Mouse (Mus musculus): ENCODE results near the gene Rgp1.
A peak's percentile ranks its signal among the peaks of the same experiment; 100 is the strongest.

The Rgp1 gene

GRCm38 (mm10) chr4:43561997-43562768, 16.3 kb upstream of the Rgp1 start, which contains the start of the genes Creb3 and Tln1:
Gene Creb3 (plus strand): TSS chr4:43562332.
Gene Tln1 (minus strand): TSS chr4:43562691.
- peak; percentile 95 for DNase-seq (ENCODE audit: low read depth)

GRCm38 (mm10) chr4:43562769-43563600, 15.5 kb upstream of the Rgp1 start:
- no peak for DNase-seq (ENCODE audit: low read depth)

DNA sequence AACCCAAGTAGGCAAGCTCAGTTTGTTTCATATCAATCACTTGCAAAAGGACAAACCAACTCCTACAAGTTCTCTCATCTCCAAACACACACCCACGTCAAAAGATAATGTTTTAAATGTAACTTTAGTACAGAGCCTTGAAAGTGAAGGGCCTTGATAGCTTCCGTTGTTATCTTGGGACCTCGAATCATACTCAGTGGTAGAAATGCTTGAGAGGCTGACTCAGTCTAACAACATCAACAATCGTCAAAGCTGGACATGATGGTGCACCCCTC, 15.0 kb upstream of the Rgp1 start:
- no peak for DNase-seq (ENCODE audit: low read depth)

GRCm38 (mm10) chr4:43564231-43564630, 14.3 kb upstream of the Rgp1 start:
- no peak for DNase-seq (ENCODE audit: low read depth)

- no peak for DNase-seq (ENCODE audit: low read depth)
Observed at GRCm38 (mm10) chr4:43567140-43567539, 11.4 kb upstream of the Rgp1 start.

- no peak for DNase-seq (ENCODE audit: low read depth)
Observed at GRCm38 (mm10) chr4:43571395-43572045, 7.0 kb upstream of the Rgp1 start.

DNA sequence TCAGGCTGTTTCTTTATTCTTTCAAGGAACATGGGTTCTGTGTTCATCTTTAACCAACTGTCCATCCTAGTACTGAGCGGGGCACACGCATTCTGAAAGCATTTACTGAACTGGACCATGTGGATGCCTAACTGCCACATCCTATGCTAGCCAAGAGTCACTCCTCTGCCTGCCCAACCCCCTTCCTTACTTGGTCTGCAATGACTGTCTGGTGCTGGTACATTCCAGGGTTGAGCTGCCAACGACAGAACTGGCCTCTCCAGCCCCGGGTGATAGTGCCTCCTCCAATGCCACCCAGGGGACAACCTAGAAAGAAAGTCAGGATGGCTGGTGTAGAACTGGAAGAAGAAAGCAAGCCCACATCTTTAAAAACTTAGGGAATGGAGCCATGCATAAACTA, 5.0 kb upstream of the Rgp1 start:
- DNase-seq (ENCODE audit: low read depth): no peak

DNA sequence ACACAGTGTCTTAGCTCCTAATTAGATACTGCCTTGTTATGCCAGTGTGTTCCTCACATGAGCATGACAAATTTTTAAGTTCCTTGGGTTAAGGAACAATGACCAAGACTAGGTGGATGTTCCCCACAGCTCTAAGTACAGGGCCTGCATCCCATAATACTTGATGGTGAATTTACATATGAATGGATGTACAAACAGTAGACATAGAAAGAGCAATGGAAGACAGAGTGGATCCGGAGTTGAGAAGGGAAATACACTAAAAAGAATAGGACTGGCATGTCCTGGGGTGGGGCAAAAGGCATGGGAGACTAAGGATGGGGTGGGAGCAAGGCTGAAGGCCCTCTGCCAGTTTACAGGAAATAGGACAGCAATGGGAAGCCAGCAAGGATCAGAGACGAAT, 3.2 kb upstream of the Rgp1 start:
- DNase-seq (ENCODE audit: low read depth): no peak

DNA sequence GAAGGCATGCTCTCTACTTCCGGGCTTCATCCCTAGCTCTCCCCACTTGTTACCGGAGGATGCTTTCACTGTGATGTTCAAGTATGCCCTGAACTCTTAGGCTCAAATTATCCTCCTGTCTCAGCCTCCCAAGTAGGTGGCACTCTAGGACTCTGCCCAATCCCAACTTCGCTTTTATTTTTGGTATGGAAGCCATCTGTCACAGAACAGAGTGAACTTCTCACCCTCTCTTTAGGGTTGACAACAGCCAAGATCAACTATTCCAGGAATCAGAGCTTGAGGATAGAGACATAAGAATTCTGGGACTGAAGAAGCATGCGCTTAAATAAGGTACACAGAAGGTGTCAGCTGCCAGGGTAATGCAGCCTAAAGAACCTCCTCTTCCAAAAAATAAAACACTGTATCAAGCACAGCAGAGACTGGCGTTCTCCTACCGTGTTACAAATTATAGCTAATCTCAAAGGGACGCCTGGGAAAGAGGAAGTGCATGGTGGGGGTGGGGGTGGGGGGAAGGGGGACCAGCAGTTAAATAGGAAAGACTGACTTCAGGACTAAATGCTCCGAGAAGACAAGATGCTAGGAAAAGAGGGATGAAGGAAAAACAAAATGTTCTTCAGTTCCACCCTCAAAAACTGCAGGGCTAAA, 1.2 kb upstream of the Rgp1 start:
- no peak for DNase-seq (ENCODE audit: low read depth)

GRCm38 (mm10) chr4:43579256-43579655, 741 bp downstream of the Rgp1 start:
- no peak for DNase-seq (ENCODE audit: low read depth)

DNA sequence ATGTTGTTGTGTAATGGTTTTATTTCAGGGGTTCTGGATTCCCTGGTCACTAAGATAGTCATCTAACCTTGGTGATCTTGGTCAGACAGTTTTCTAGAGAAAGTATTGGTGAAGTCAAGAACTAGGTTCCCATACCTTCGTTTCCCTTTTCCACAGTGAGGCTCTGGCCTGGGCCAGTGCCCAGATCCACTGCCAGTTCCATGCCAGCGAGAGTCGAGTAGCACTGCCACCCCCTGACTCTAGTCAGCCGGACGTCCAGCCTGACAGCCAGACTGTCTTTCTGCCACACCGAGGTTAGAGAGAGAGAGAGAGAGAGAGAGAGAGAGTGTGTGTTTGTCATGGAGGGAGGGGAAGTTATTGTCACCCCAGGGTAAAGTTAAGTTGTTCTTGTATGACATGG, 1.2 kb downstream of the Rgp1 start:
- no peak for DNase-seq (ENCODE audit: low read depth)

DNA sequence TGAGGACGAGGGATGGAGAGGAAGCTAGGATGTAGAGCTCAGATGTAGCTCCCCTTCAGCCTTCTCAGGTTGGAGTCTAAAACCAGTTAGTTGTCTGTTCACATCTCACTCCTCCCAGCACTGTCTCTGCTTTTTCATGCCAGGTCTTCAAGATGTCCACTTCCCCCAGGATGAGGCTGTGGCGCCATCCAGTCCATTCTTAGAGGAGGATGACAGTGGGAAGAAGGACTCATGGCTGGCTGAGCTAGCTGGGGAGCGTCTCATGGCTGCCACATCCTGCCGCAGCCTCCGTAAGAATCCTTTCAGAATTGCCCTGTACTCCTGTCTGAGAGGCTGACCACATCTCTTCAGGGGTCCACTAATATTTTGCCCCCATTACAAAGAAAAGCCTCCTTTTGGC, 2.2 kb downstream of the Rgp1 start:
- DNase-seq (ENCODE audit: low read depth): no peak

DNA sequence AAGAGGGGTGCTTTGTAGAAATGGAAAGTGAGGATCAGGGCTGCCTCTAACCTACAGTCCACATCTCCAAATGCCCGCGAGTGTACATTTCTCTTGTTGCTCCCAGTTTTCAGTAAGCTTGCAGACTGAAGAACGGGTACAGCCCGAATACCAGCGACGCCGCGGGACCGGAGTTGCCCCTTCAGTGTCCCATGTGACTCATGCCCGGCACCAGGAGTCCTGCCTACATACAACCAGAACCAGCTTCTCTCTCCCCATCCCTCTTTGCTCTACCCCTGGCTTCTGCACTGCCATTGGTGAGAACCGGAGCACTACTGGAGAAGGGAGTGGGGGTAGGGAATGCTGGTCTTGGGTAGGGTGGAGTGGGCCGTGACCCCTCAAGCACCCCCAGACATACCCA, 2.9 kb downstream of the Rgp1 start:
- no peak for DNase-seq (ENCODE audit: low read depth)

GRCm38 (mm10) chr4:43582241-43582640, 3.7 kb downstream of the Rgp1 start:
- no peak for DNase-seq (ENCODE audit: low read depth)

- DNase-seq (ENCODE audit: low read depth): no peak
Observed at GRCm38 (mm10) chr4:43583421-43583820, 4.9 kb downstream of the Rgp1 start.

- no peak for DNase-seq (ENCODE audit: low read depth)
Observed at GRCm38 (mm10) chr4:43584444-43585416, 6.2 kb downstream of the Rgp1 start, which contains the start of gene Msmp. Gene Msmp (minus strand): TSS chr4:43584494.

DNA sequence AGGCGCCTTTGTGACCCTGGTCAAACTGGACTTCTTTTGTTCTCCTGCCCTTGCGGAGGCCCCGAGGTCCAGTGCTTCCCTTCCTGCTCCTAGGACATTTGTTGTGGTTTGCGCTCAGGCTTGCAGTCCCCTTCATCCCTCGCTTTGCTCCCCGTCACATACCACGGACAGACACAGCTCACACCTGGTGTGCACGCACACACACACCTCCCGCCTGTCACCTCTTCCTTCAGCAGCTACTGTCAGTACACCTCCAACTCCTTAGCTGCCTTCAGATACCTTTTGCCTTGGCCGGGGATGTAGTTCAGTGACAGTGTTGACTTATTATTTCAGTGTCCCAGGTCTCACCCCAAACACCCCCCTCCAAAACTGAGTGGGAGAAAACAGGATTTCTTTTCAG, 7.2 kb downstream of the Rgp1 start:
- DNase-seq (ENCODE audit: low read depth): no peak

GRCm38 (mm10) chr4:43586411-43586810, 7.9 kb downstream of the Rgp1 start:
- DNase-seq (ENCODE audit: low read depth): no peak

- no peak for DNase-seq (ENCODE audit: low read depth)
Observed at GRCm38 (mm10) chr4:43587681-43588080, 9.2 kb downstream of the Rgp1 start.

GRCm38 (mm10) chr4:43591543-43591942, 13.0 kb downstream of the Rgp1 start:
- DNase-seq (ENCODE audit: low read depth): no peak

- no peak for DNase-seq (ENCODE audit: low read depth)
Observed at GRCm38 (mm10) chr4:43591961-43592360, 13.4 kb downstream of the Rgp1 start.

Data from c-Kit-positive CD71-negative TER-119-negative erythroid progenitor cells, embryonic 14.5 days (primary cell).